Mouse (Mus musculus): ENCODE measurements at regions not wholly inside any gene's neighbourhood (a gene's known extent, or its start where the extent isn't known, plus 50 kb on each side); places are given as distances from the start of the nearest gene placed in this dataset.

GRCm38 (mm10) chr12:69023594-69023993 lies 135.4 kb downstream of the Rps29 start:
- TF ChIP-seq CTCF (IDR thresholded peaks at IDR 0.05; ENCODE audit: borderline replicate concordance, insufficient read depth, low read length) (no peak), POLR2A (IDR thresholded peaks at IDR 0.05; ENCODE audit: low read depth, low read length) (no peak)
